In the genomic region with DNA sequence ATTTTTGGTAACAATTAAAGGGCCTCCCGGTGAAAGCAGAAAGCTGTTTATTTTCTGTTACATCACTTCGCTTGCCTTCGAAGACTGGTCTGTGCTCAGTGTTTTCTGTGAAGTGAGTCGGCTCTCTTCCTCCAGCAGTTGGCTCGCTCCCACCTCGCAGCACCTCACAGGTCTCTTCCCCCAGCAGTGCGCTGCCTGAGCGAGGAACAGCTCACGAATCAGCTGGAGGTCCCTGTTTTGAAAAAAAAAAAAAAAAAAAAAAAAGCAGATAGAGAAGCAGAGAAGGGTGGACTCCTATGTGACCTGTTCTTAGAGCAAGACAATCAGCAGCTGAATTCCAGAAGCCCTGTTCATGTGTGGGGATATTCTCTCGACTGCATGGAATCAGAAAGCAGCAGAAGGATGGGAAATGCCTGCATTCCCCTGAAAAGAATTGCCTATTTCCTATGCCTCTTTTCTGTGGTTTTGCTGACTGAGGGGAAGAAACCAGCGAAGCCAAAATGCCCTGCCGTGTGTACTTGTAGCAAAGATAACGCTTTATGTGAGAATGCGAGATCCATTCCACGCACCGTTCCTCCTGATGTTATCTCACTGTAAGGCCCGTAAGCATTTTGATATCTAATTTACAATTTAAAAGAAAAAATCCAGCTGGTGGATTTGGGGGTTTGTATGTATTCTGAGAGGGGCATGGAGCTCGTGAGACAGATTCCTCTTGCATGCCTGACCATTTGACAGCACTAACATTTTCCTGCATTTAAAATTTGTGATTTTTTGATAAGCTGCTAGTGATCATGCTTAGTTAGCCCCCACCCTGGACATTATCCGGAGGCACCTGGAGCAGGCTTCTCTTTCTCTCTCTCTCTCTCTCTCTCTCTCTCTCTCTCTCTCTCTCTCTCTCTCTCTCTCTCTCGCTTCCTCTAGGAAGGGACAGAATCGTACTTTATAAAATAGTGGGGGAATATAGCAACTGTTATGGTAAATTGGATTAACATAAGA, we compare ENCODE assay signal across 8 mouse cellular contexts. TPM values are rescaled to one million over a fixed set of nuclear protein-coding genes. Genes with fewer than 3 reads are reported as not detected.
DNase-seq lines count a peak whose midpoint lies in the region; ATAC-seq and TF ChIP-seq lines count a peak whose summit lies in the region.

A gene (plus strand): TSS at position 32 of the 996 bp plus-strand sequence.

- peak within 1 kb of the TSS; percentile 99 for H3K27ac ChIP-seq in left cerebral cortex, adult 2 months
- no peak within 1 kb of the TSS for H3K27ac ChIP-seq in hindbrain, embryonic 10.5 days
- no peak within 1 kb of the TSS for H3K27ac ChIP-seq in limb, embryonic 14.5 days (replicated peaks; ENCODE audit: low read depth, low read length)

- no peak for TF ChIP-seq POLR2A in limb, embryonic 14.5 days (IDR thresholded peaks at IDR 0.05; ENCODE audit: borderline replicate concordance, extremely low read depth, insufficient read depth, insufficient read length)

- TF ChIP-seq CTCF in left cerebral cortex, adult 2 months (IDR thresholded peaks at IDR 0.05), result no peak

- no peak for ATAC-seq in limb, embryonic 14.5 days (ENCODE audit: low FRiP score, low read depth)

- DNase-seq in left cerebral cortex, adult 2 months (ENCODE audit: extremely low spot score in 1 of 2, low spot score in 2 of 2), result peak; percentile 57 to 61
- no peak for DNase-seq in left cerebral cortex, adult 11 months (ENCODE audit: low spot score)
- DNase-seq in cerebellum, adult 9-11 months, result peak; percentile 83
- DNase-seq in hindbrain, embryonic 10.5 days (ENCODE audit: low spot score), result no peak
- DNase-seq in limb, embryonic 14.5 days (ENCODE audit: low spot score), result no peak
- DNase-seq in telencephalon, adult 2 months (ENCODE audit: low read depth, low spot score), result peak; percentile 72
- no peak for DNase-seq in kidney, postnatal 25 days
- no peak for DNase-seq in kidney, postnatal 36 days

- H3K4me2 ChIP-seq in limb, embryonic 14.5 days (replicated peaks; ENCODE audit: low read depth, low read length, severe bottlenecking), result peak within 1 kb of the TSS; percentile 29

- peaks cover 17% of the 10 kb centered on the region; the same call in 1 of the 2 replicates for H3K4me1 ChIP-seq in hindbrain, embryonic 10.5 days (replicated peaks)
- H3K4me1 ChIP-seq in limb, embryonic 14.5 days (ENCODE audit: control insufficient read depth, insufficient read depth, low read length), result peaks cover 8% of the 10 kb centered on the region

- H3K27me3 ChIP-seq in hindbrain, embryonic 10.5 days (ENCODE audit: insufficient read depth, poor library complexity, severe bottlenecking), result peaks cover 18% of the 10 kb centered on the region
- H3K27me3 ChIP-seq in limb, embryonic 14.5 days (ENCODE audit: control insufficient read depth, insufficient read depth, low read length), result no peaks in the 10 kb centered on the region

- no peaks in the 10 kb centered on the region for H3K36me3 ChIP-seq in hindbrain, embryonic 10.5 days
- H3K36me3 ChIP-seq in limb, embryonic 14.5 days (ENCODE audit: control insufficient read depth, insufficient read depth, low read length), result no peaks in the 10 kb centered on the region

- H3K4me3 ChIP-seq in left cerebral cortex, adult 2 months, result peak within 1 kb of the TSS; percentile 52
- peak within 1 kb of the TSS; percentile 32 for H3K4me3 ChIP-seq in hindbrain, embryonic 10.5 days
- H3K4me3 ChIP-seq in limb, embryonic 14.5 days (replicated peaks; ENCODE audit: low read length), result peak within 1 kb of the TSS; percentile 10

- 29% methylated on average over 21 of the region's 21 CpGs for WGBS in hindbrain, embryonic 10.5 days
- 33% methylated on average over 21 of the region's 21 CpGs for WGBS in limb, embryonic 14.5 days

- H3K9ac ChIP-seq in limb, embryonic 14.5 days (ENCODE audit: low read depth, low read length, severe bottlenecking), result no peak within 1 kb of the TSS

- no peaks in the 10 kb centered on the region for H3K9me3 ChIP-seq in hindbrain, embryonic 10.5 days
- H3K9me3 ChIP-seq in limb, embryonic 14.5 days (ENCODE audit: control insufficient read depth, low read length), result no peaks in the 10 kb centered on the region

- intact Hi-C loops in left cerebral cortex, adult 2 months (cut with DNase I), result loop anchor here (1.0 kb wide), 2 partner anchors 27 to 41 kb away; a partner anchor contains a TSS

RNA-seq across cellular contexts. Expression of the gene that starts here (rescaled TPM):
- 100 to 1,000 TPM; 133 to 144 TPM for total RNA-seq in left cerebral cortex, adult 2 months (2021)
- 1.1 and 2.2 TPM in 2 replicates for polyA plus RNA-seq in hindbrain, embryonic 10.5 days (2016; fragmentation: Nextera tagmentation; extraction: Ambion mirVana)
- polyA plus RNA-seq in limb, embryonic 14.5 days (2012; rRNA removed), result 2.3 and 2.5 TPM in 2 replicates
- 1.7 and 3.3 TPM in 2 replicates for polyA plus RNA-seq in limb, embryonic 14.5 days (2014; fragmentation: Nextera tagmentation; extraction: Ambion mirVana)

Comparison
In these comparisons a context has a peak if more than half of its experiments do, and no peak if none do; other contexts are left out.
1. DNase-seq: peak in left cerebral cortex, adult 2 months (2 of 2), cerebellum, adult 9-11 months (single experiment) and telencephalon, adult 2 months (single experiment); none in left cerebral cortex, adult 11 months (single experiment), hindbrain, embryonic 10.5 days (single experiment), limb, embryonic 14.5 days (single experiment), kidney, postnatal 25 days (0 of 2) and kidney, postnatal 36 days (0 of 2).
2. Peak in every context shown above with its lines, with median percentiles within 50 percentile points of each other: H3K4me3 ChIP-seq.